Mouse (Mus musculus): Measurements from ENCODE around the gene Rdh19. TPM values are rescaled to one million over a fixed set of nuclear protein-coding genes. Genes with fewer than 3 reads are reported as not detected.
A peak's percentile ranks its signal among the peaks of the same experiment; 100 is the strongest.
"Not testable (repeated sequence)": the region's sequence is repeated elsewhere in the genome, so short reads cannot be mapped to it uniquely, and the experiment has no call there.

The Rdh19 gene
- polyA plus RNA-seq, 1 experiment = not detected

- no peak for DNase-seq (ENCODE audit: extremely low spot score in 1 of 2, low spot score in 1 of 2)
Measured at GRCm38 (mm10) chr10:127878262-127879057, 28.7 kb downstream of the Rdh19 start.

GRCm38 (mm10) chr10:127879155-127879688, 29.5 kb downstream of the Rdh19 start:
- peak in 1 of 2 experiments; percentile 20 for DNase-seq (ENCODE audit: extremely low spot score in 1 of 2, low spot score in 1 of 2)

GRCm38 (mm10) chr10:127881041-127881440, 31.3 kb downstream of the Rdh19 start:
- no peak for DNase-seq (ENCODE audit: extremely low spot score in 1 of 2, low spot score in 1 of 2)

- no peak for DNase-seq (ENCODE audit: extremely low spot score in 1 of 2, low spot score in 1 of 2)
Measured at GRCm38 (mm10) chr10:127886551-127886950, 36.8 kb downstream of the Rdh19 start.

GRCm38 (mm10) chr10:127886971-127887370, 37.2 kb downstream of the Rdh19 start:
- DNase-seq (ENCODE audit: extremely low spot score in 1 of 2, low spot score in 1 of 2) = no peak

- no peak for DNase-seq (ENCODE audit: extremely low spot score in 1 of 2, low spot score in 1 of 2)
Measured at GRCm38 (mm10) chr10:127888605-127889004, 38.9 kb downstream of the Rdh19 start, which contains the start of gene Rdh7. Rdh7 (minus strand) TSS chr10:127888817.

- DNase-seq (ENCODE audit: extremely low spot score in 1 of 2, low spot score in 1 of 2) = no peak
Measured at GRCm38 (mm10) chr10:127891481-127891880, 41.8 kb downstream of the Rdh19 start.

- DNase-seq (ENCODE audit: extremely low spot score in 1 of 2, low spot score in 1 of 2) = not testable (repeated sequence)
Measured at GRCm38 (mm10) chr10:127893163-127894022, 43.7 kb downstream of the Rdh19 start.

- no peak for DNase-seq (ENCODE audit: extremely low spot score in 1 of 2, low spot score in 1 of 2)
Measured at GRCm38 (mm10) chr10:127896705-127897104, 47.0 kb downstream of the Rdh19 start.

GRCm38 (mm10) chr10:127897506-127897905, 47.8 kb downstream of the Rdh19 start:
- no peak for DNase-seq (ENCODE audit: extremely low spot score in 1 of 2, low spot score in 1 of 2)

GRCm38 (mm10) chr10:127898218-127898617, 48.5 kb downstream of the Rdh19 start, which contains the start of gene Sdr9c7:
Sdr9c7 (plus strand) TSS chr10:127898518.
- no peak for DNase-seq (ENCODE audit: extremely low spot score in 1 of 2, low spot score in 1 of 2)

- no peak for DNase-seq (ENCODE audit: extremely low spot score in 1 of 2, low spot score in 1 of 2)
Measured at GRCm38 (mm10) chr10:127899783-127900182, 50.1 kb downstream of the Rdh19 start.

GRCm38 (mm10) chr10:127901751-127902150, 52.0 kb downstream of the Rdh19 start:
- no peak for DNase-seq (ENCODE audit: extremely low spot score in 1 of 2, low spot score in 1 of 2)

GRCm38 (mm10) chr10:127903116-127903515, 53.4 kb downstream of the Rdh19 start:
- DNase-seq (ENCODE audit: extremely low spot score in 1 of 2, low spot score in 1 of 2) = peak in 1 of 2 experiments; percentile 27

- DNase-seq (ENCODE audit: extremely low spot score in 1 of 2, low spot score in 1 of 2) = peak; percentile 7 to 43
Measured at GRCm38 (mm10) chr10:127904718-127905446, 55.2 kb downstream of the Rdh19 start.

- no peak for DNase-seq (ENCODE audit: extremely low spot score in 1 of 2, low spot score in 1 of 2)
Measured at GRCm38 (mm10) chr10:127906138-127906537, 56.4 kb downstream of the Rdh19 start.

- DNase-seq (ENCODE audit: extremely low spot score in 1 of 2, low spot score in 1 of 2) = no peak
Measured at GRCm38 (mm10) chr10:127907386-127907951, 57.7 kb downstream of the Rdh19 start.

All from frontal cortex, adult 2 months (tissue).